Mouse (Mus musculus) neural tube, embryonic 11.5 days (tissue): ENCODE measurements around the gene Dusp6. TPM values are rescaled to one million over a fixed set of nuclear protein-coding genes. Genes with fewer than 3 reads are reported as not detected.

Source experiments
- ATAC-seq: fragments of 200-750 bp; cut with Nextera tagmentation; 2 replicates; pipeline ENCODE4 v1.8.0; 2017; ENCODE audit warnings: moderate number of reproducible peaks, mild to moderate bottlenecking, moderate TSS enrichment, moderate library complexity; ENCODE audit not compliant: insufficient read depth, low FRiP score, low TSS enrichment
- DNase-seq: peaks from one replicate; pipeline ENCODE4 v3.0.0-alpha.2; 2015; ENCODE audit warnings: low spot score
- H3K27ac ChIP-seq: fragments of 300-500 bp; sonication (generic); 2 replicates; pipeline ENCODE4 v1.5.1; 2014; ENCODE audit warnings: low read depth, mild to moderate bottlenecking, low read length
- H3K27me3 ChIP-seq: fragments of 300-500 bp; sonication (generic); 2 replicates; pipeline ENCODE4 v1.6.1; 2014; ENCODE audit warnings: mild to moderate bottlenecking, low read length, mixed read lengths; ENCODE audit not compliant: control insufficient read depth, insufficient read depth
- H3K36me3 ChIP-seq: fragments of 300-500 bp; sonication (generic); 2 replicates; pipeline ENCODE4 v1.6.1; 2014; ENCODE audit warnings: mild to moderate bottlenecking, low read length, moderate library complexity, mixed read lengths; ENCODE audit not compliant: control insufficient read depth, insufficient read depth
- H3K4me1 ChIP-seq: fragments of 300-500 bp; sonication (generic); 2 replicates; pipeline ENCODE4 v1.6.1; 2014; ENCODE audit warnings: low read length, mixed read lengths; ENCODE audit not compliant: control insufficient read depth, insufficient read depth
- H3K4me2 ChIP-seq: fragments of 300-500 bp; sonication (generic); 2 replicates; pipeline ENCODE4 v1.6.1; 2014; ENCODE audit warnings: low read depth, mild to moderate bottlenecking, moderate library complexity
- H3K4me3 ChIP-seq: fragments of 300-500 bp; sonication (generic); 2 replicates; pipeline ENCODE4 v1.5.1; 2014; ENCODE audit warnings: low read depth, low read length
- H3K9ac ChIP-seq: fragments of 300-500 bp; sonication (generic); 2 replicates; pipeline ENCODE4 v1.6.1; 2014; ENCODE audit warnings: mild to moderate bottlenecking, low read length
- H3K9me3 ChIP-seq: fragments of 300-500 bp; sonication (generic); 2 replicates; pipeline ENCODE4 v1.6.1; 2016; ENCODE audit warnings: low read length; ENCODE audit not compliant: control insufficient read depth
- polyA plus RNA-seq: library from polyadenylated mRNA; unstranded; fragments of >200 nt; fragmentation: Nextera tagmentation; extraction: Ambion mirVana; gene quantifications from 2 replicates; pipeline ENCODE4 v1.2.1, GENCODE M21; 2014

Gene Dusp6
- polyA plus RNA-seq, 1 experiment from 2014 or later = 57.5 TPM

GRCm38 (mm10) chr10:99317057-99317456 lies 54.0 kb downstream of the Dusp6 start:
- ATAC-seq (no peak), DNase-seq (no peak)
- H3K4me2 ChIP-seq = no peak overlapping the region
- H3K27me3 ChIP-seq = no peaks in the 10 kb centered on the region
- H3K36me3 ChIP-seq = no peaks in the 10 kb centered on the region
- no peaks in the 10 kb centered on the region for H3K9me3 ChIP-seq
- no peaks in the 10 kb centered on the region for H3K4me1 ChIP-seq
- no peak overlapping the region for H3K27ac ChIP-seq
- no peak overlapping the region for H3K9ac ChIP-seq
- no peak overlapping the region for H3K4me3 ChIP-seq

Other genes with a start within 250 kb of the Dusp6 start
- gene Poc1b, start 156.2 kb upstream of the Dusp6 start, polyA plus RNA-seq = 33.0 and 39.4 TPM in 2 replicates
- gene Galnt4, start 155.1 kb upstream of the Dusp6 start, polyA plus RNA-seq = 5.0 and 5.7 TPM in 2 replicates
- gene Phxr2, start 136.9 kb upstream of the Dusp6 start, polyA plus RNA-seq = not detected in 2 replicates